Mouse (Mus musculus): Measurements from ENCODE around the gene Spns2. TPM values are rescaled to one million over a fixed set of nuclear protein-coding genes. Genes with fewer than 3 reads are reported as not detected.

Spns2 gene
- polyA plus RNA-seq, 2 experiments from 2014 or later, result not detected

- no peak for ATAC-seq
Observed at GRCm38 (mm10) chr11:72500139-72500538, 10.4 kb upstream of the Spns2 start.

GRCm38 (mm10) chr11:72497367-72497766 is 7.7 kb upstream of the Spns2 start:
- ATAC-seq, result no peak

- no peak for ATAC-seq
Observed at GRCm38 (mm10) chr11:72496775-72497174, 7.1 kb upstream of the Spns2 start.

DNA sequence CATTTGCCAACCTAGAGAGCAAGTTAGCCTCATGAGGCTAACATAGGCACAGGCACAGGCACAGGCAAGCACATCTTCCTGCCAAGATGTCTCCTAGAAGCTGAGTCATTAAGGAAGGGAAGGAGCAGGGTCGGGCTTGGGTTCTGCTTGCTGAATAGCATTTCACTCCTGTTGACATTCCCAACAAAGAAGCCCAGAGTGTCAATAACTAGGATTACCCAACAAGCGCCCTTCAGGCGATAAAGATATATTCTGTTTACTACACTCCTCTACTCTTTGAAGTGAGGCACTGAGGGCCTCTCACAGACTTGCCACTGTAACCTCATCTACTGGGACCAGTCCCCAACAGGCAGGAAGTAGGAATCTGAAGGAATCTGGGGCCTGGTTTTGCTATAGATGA is 6.4 kb upstream of the Spns2 start:
- no peak for ATAC-seq

DNA sequence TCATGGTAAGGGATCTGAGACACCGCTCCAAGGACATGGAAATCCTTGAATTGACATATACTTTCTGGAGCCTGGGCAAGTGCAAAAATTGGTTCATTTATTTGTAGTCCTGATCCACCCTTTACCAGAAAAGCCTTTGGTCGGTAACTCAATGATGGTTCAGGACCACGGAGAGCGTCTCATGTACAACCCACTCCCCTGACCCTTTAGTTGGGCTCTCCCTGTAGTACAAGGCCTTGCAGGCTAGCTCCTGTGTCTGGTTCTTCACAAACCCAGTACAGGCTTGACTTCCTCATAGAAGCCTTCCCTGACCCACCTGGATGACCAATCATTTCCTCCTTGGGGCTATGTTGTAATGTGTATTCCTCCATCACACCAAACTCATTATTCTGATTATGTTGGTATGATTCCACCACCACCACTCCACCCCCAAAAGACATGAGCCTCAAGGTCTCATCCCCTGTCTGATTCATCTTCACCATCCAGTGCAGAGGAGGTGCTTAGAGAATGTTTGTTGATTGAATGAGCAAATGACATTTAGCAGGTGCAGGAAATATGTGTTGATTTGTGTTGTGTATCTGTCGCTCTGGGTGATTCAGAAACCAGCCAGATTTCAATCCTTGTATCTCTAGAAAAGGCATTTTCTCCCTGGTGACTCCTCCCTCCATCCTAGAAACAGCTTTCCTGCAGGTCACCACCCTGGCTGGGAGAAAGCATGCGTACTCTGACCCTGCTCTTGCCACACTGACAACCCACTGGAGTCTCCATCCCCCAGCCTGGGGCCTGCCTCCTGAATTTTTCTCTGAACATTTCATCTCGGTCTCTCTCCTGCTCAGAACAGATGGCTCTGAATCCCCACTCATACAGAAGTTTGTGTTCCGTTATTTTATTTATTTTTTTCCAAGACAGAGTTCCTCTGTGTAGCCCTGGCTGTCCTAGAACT is 4.6 kb upstream of the Spns2 start:
- no peak for ATAC-seq

DNA sequence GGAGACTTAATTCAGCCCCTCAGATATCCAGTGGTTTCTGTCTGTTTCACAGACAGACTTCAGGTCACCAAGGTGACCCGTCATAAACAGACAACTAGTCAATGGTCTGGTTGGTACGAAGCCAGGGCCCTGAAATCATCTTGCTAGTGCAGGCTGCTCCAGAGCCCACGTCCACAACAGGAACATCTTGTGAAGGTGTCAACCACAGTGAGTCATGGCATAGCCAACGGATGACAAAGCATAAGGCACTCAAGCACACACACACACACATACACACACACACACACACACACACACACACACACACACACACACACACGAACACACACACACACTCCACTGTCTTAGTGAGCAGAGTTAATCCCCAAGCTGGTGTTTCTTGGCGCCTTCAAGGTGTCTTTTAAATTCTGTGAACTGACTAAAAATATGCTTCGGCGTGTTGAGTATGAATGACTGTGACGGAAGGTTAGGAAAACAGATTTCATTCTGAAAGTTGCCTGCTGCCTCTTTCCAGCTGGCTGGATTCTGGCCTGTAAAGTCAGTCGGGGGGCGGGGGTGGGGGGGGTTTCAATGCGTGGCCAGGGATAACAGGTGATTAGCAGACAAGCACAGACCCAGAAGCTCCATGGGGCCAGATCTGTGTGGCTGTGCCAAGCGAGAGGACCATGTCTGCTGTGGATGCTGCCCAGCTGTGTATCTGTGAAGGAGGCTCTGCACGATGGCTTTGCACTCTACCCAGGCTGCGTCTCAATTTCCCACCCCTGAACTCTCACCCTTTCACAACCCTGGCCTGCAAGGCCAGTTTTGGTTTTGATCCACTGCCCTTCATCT is 1.6 kb upstream of the Spns2 start:
- no peak for ATAC-seq

- ATAC-seq, result no peak
Observed at GRCm38 (mm10) chr11:72489397-72489796, 307 bp downstream of the Spns2 start.

DNA sequence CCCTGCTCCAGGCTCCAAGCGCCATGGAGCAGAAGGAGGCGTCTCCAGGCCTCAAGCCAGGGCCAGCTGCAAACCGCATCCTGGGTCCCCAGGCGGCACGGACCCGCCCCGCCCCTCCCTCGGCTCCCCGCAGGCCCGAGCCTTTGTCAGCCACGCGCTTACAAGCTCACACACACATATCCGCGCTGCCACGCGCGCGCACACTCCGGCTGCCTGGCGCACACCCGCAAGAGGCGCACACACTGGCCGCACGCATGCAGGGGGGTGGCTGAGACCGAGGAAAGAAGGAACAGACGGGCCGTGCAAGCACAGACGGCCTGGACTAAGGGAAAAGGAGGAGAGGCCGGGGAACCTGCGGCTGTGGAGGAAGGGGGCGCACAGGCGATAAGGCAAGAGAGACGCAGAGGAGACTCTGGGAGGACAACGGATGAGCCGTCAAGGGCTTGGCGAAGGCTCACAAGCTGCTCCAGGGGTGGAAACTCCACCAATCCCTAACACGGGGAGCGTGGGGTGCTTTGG is 892 bp downstream of the Spns2 start:
- ATAC-seq, result no peak

GRCm38 (mm10) chr11:72487739-72488138 is 2.0 kb downstream of the Spns2 start:
- no peak for ATAC-seq

DNA sequence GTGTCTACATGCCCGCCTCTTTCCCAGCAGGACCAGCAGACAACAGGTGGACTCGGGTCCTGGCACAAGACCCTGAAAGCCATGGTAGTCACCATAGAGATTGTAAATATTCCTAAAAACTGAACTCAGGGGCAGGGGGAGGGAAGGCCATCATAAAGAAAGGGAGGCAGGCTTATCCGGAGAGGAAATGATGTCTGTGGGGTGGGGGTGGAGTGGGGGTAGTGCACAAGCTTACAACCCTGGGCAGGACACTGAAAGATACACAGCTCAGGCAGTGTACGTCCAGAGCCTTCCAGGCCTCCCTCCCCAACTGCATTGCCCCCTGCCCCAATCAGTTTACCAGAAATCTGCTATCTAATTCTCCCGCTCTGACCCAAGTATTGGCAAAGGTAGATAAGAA is 2.5 kb downstream of the Spns2 start:
- no peak for ATAC-seq

GRCm38 (mm10) chr11:72485960-72486359 is 3.7 kb downstream of the Spns2 start:
- ATAC-seq, result no peak

DNA sequence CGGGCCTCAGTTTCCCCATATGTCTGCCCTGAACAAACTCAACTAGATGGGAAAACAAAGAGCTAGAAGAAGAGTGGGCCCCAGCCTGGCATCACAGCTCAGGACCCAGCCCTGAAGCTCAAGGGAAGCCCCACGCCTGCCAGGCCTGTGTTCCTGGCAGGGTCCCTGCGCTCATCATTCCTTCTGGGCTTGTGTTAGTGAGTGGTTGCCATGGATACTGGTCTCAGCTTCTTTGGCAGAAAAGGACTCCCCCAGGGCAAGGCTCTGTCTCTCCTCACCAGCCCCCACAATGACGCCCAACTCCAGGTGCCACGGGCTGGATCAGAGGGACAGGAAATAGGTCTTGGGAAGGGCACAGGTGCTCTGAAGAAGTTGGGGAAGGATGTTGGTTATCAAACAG is 4.5 kb downstream of the Spns2 start:
- no peak for ATAC-seq

- ATAC-seq, result no peak
Observed at GRCm38 (mm10) chr11:72484549-72484948, 5.2 kb downstream of the Spns2 start.

- ATAC-seq, result no peak
Observed at GRCm38 (mm10) chr11:72481952-72482351, 7.8 kb downstream of the Spns2 start.

DNA sequence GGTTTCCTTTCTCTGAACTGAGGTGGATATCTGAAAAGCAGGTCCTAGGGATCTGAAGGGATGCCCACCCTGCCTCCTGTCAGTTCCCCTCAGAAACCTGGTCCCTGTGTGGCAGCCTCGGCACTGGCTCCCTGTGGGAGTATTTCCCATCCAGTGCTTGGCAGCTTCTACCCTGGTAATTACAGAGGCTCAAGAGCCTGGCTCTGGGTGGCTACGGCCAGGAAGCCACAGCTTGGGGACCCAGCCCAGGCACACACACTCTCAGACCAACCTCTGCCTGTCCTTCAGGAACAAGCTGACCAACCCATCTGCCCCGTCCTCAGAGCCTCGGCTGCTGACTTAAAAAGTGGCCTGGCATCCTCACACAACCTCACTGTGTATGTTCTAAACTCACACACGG is 8.4 kb downstream of the Spns2 start:
- ATAC-seq, result no peak

- ATAC-seq, result no peak
Observed at GRCm38 (mm10) chr11:72479499-72479898, 10.2 kb downstream of the Spns2 start.

GRCm38 (mm10) chr11:72478228-72478627 is 11.5 kb downstream of the Spns2 start:
- ATAC-seq, result no peak

GRCm38 (mm10) chr11:72477653-72478052 is 12.1 kb downstream of the Spns2 start:
- no peak for ATAC-seq

DNA sequence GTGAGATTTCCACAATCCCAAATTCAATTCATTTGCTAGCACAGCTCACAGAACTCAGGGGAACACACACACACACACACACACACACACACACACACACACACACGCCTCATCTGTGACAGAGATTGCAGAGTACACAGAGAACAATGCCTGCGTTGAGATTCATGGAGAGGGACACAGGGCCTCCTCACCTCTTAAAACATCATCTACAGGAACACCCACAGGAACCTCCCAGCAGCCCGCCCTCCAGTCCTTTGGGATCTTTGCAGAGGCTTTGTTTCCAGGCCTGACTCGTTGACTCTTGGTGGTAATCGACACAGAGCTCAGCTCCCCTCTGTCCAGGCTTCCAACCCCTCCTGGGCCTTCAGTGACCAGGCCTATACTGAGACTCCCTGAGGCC is 12.5 kb downstream of the Spns2 start:
- no peak for ATAC-seq

- ATAC-seq, result no peak
Observed at GRCm38 (mm10) chr11:72476074-72476625, 13.6 kb downstream of the Spns2 start.

- no peak for ATAC-seq
Observed at GRCm38 (mm10) chr11:72475408-72475807, 14.3 kb downstream of the Spns2 start.

DNA sequence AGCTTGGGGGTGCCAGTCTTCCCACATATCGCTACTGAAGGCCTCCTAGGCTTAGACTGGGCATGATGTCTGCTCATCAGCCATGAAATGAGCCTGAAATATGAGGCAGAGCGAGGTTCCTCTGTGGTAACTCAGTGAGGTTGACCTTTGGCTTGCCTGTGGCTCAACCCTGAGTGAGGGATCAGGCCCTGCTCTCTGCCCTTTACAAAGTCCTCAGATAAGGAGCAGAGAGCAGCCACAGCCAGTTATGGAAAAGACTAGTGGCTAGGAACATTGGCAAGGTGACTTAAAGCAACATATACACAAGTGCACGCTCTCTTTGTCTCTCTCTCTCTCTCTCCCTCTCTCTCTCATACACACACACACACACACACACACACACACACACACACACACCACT is 14.8 kb downstream of the Spns2 start:
- no peak for ATAC-seq

GRCm38 (mm10) chr11:72473540-72473939 is 16.2 kb downstream of the Spns2 start:
- no peak for ATAC-seq

Data from CD4-positive, CD25-positive, alpha-beta regulatory T cell, adult 4 months (primary cell).